Mouse (Mus musculus): ENCODE measurements around the gene Ireb2. TPM values are rescaled to one million over a fixed set of nuclear protein-coding genes. Genes with fewer than 3 reads are reported as not detected.
"Not testable (repeated sequence)": the region's sequence is repeated elsewhere in the genome, so short reads cannot be mapped to it uniquely, and the experiment has no call there.

Ireb2 gene
- 8.9 and 13.4 TPM in 2 replicates for polyA plus RNA-seq (2015; fragmentation: Nextera tagmentation; extraction: Ambion mirVana)

- Histone ChIP-seq H3K4me2 (peak within 1 kb of the TSS; percentile 78), H3K9ac (peak within 1 kb of the TSS; percentile 98), H3K4me3 (replicated peaks) (peak within 1 kb of the TSS; percentile 98), H3K4me1 (replicated peaks) (peaks cover 26% of the 10 kb centered on the region), H3K9me3 (replicated peaks) (no peaks in the 10 kb centered on the region), H3K36me3 (peaks cover 27% of the 10 kb centered on the region), H3K27me3 (no peaks in the 10 kb centered on the region), H3K27ac (peak within 1 kb of the TSS; percentile 95)
- DNase-seq (peak; percentile 98), ATAC-seq (ENCODE audit: low read depth) (peak; percentile 95)
- under 1% methylated on average over 72 of the region's 72 CpGs for WGBS (ENCODE audit: insufficient replicate concordance)
Measured at GRCm38 (mm10) chr9:54863363-54864281, at the start of gene Ireb2. TSS of gene Ireb2 (plus strand) at chr9:54863789.

- no peaks in the 10 kb centered on the region for H3K9me3 ChIP-seq (replicated peaks)
- H3K4me3 ChIP-seq (replicated peaks) = no peak overlapping the region
- no peak overlapping the region for H3K9ac ChIP-seq
- H3K27me3 ChIP-seq = no peaks in the 10 kb centered on the region
- H3K4me2 ChIP-seq = no peak overlapping the region
- DNase-seq = no peak
- no peaks in the 10 kb centered on the region for H3K36me3 ChIP-seq
- H3K27ac ChIP-seq = no peak overlapping the region
- no peaks in the 10 kb centered on the region for H3K4me1 ChIP-seq (replicated peaks)
- no peak for ATAC-seq (ENCODE audit: low read depth)
- WGBS (ENCODE audit: insufficient replicate concordance) = 64% methylated on average over 10 of the region's 10 CpGs
Measured at GRCm38 (mm10) chr9:54816508-54817201, 46.9 kb upstream of the Ireb2 start.

GRCm38 (mm10) chr9:54821442-54822100 lies 42.0 kb upstream of the Ireb2 start:
- DNase-seq = no peak

DNA sequence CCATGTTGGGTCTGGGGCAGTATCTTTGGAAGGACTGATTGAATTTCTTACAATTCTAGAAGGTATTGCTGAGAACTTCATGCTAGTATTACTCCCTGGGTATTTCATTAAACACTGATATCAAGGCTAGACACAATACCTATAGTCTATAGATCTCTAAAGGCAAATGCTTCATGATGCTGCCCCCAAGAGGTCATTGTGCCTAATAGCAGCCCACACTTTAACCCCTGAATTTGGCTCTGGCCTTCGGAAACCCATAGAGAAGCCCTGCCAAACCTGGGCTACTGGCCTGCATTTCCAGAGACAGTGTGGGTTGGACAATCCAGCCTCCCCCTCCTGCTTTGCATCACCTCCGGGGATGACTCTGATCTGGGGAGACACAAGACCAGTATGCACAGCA lies 33.8 kb upstream of the Ireb2 start:
- Histone ChIP-seq H3K4me3 (replicated peaks) (no peak overlapping the region), H3K27ac (no peak overlapping the region), H3K9me3 (replicated peaks) (no peaks in the 10 kb centered on the region), H3K36me3 (no peaks in the 10 kb centered on the region), H3K27me3 (no peaks in the 10 kb centered on the region), H3K9ac (no peak overlapping the region), H3K4me2 (no peak overlapping the region), H3K4me1 (replicated peaks) (no peaks in the 10 kb centered on the region)
- no peak for DNase-seq
- 36% methylated on average over 2 of the region's 2 CpGs for WGBS (ENCODE audit: insufficient replicate concordance)
- ATAC-seq (ENCODE audit: low read depth) = no peak

More at GRCm38 (mm10) chr9:54821442-54822100, 42.0 kb upstream of the Ireb2 start:
- Histone ChIP-seq H3K36me3 (no peaks in the 10 kb centered on the region), H3K27me3 (no peaks in the 10 kb centered on the region), H3K4me2 (no peak overlapping the region), H3K9me3 (replicated peaks) (no peaks in the 10 kb centered on the region), H3K4me1 (replicated peaks) (no peaks in the 10 kb centered on the region), H3K9ac (no peak overlapping the region), H3K27ac (no peak overlapping the region), H3K4me3 (replicated peaks) (no peak overlapping the region)
- WGBS (ENCODE audit: insufficient replicate concordance) = 51% methylated on average over 5 of the region's 5 CpGs
- ATAC-seq (ENCODE audit: low read depth) = no peak

DNA sequence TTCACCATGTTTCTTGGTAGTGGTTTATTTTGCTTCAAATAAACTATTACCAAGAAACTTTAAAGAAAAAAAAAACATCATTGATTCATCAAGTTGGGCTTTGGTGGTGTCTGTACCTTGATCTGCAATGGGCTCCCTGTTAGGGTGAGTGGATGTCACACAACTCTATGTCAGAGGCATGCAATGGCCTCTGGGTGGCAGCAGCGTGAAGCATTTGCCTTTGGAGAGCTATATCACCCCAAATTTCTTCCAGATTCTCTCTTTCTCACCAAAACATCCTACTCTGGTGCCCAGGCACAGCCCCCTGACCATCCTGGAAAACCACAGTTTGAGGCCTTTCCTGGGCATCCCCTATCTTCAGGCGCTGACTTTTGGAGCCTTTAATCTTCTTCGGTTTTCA lies 33.0 kb upstream of the Ireb2 start:
- 37% methylated on average over 3 of the region's 3 CpGs for WGBS (ENCODE audit: insufficient replicate concordance)
- no peak overlapping the region for H3K4me3 ChIP-seq (replicated peaks)
- no peak overlapping the region for H3K9ac ChIP-seq
- H3K4me2 ChIP-seq = no peak overlapping the region
- H3K27me3 ChIP-seq = no peaks in the 10 kb centered on the region
- H3K9me3 ChIP-seq (replicated peaks) = no peaks in the 10 kb centered on the region
- no peaks in the 10 kb centered on the region for H3K36me3 ChIP-seq
- ATAC-seq (ENCODE audit: low read depth) = no peak
- no peaks in the 10 kb centered on the region for H3K4me1 ChIP-seq (replicated peaks)
- H3K27ac ChIP-seq = no peak overlapping the region
- DNase-seq = peak; percentile 10

- Histone ChIP-seq H3K27ac (no peak overlapping the region), H3K9ac (no peak overlapping the region), H3K4me1 (replicated peaks) (no peaks in the 10 kb centered on the region), H3K4me2 (no peak overlapping the region), H3K4me3 (replicated peaks) (no peak overlapping the region), H3K9me3 (replicated peaks) (no peaks in the 10 kb centered on the region), H3K27me3 (no peaks in the 10 kb centered on the region), H3K36me3 (no peaks in the 10 kb centered on the region)
- DNase-seq (no peak), ATAC-seq (ENCODE audit: low read depth) (no peak)
- 45% methylated on average over 1 of the region's 1 CpGs for WGBS (ENCODE audit: insufficient replicate concordance)
Measured at GRCm38 (mm10) chr9:54833831-54834230, 29.8 kb upstream of the Ireb2 start.

DNA sequence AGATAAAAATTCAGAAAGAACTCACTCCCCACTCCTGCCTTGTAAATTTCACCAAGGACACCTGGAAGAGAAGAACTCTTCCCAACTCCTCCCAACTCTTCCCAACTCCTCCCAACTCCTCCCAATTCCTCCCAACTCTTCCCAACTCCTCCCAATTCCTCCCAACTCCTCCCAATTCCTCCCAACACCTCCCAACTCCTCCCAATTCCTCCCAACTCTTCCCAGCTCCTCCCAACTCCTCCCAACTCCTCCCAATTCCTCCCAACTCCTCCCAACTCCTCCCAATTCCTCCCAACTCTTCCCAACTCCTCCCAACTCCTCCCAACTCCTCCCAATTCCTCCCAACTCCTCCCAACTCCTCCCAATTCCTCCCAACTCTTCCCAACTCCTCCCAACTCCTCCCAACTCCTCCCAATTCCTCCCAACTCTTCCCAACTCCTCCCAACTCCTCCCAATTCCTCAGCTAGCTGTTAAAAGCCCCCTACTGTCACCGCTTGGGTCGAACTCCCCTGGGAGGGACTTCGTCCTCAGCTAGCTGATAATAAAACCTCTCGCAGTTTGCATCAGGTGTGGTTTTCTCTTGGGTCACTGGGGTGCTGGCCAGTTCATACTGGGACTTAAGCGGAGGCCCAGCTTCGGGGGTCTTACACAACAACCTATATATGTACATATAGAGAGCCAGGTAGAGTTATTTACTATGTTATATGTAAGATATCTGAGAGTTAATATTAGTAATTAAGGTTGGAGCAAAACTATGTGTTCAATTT lies 27.5 kb upstream of the Ireb2 start:
- H3K27ac ChIP-seq; H3K4me2 ChIP-seq; ATAC-seq (ENCODE audit: low read depth); H3K27me3 ChIP-seq; DNase-seq; H3K4me3 ChIP-seq (replicated peaks); H3K9me3 ChIP-seq (replicated peaks); H3K9ac ChIP-seq; H3K4me1 ChIP-seq (replicated peaks); H3K36me3 ChIP-seq: not testable (repeated sequence)
- WGBS (ENCODE audit: insufficient replicate concordance) = 65% methylated on average over 6 of the region's 6 CpGs

- no peaks in the 10 kb centered on the region for H3K36me3 ChIP-seq
- no peak overlapping the region for H3K4me3 ChIP-seq (replicated peaks)
- DNase-seq = no peak
- H3K4me1 ChIP-seq (replicated peaks) = no peaks in the 10 kb centered on the region
- H3K4me2 ChIP-seq = no peak overlapping the region
- no peaks in the 10 kb centered on the region for H3K27me3 ChIP-seq
- WGBS (ENCODE audit: insufficient replicate concordance) = 56% methylated on average over 7 of the region's 7 CpGs
- H3K9ac ChIP-seq = no peak overlapping the region
- no peak for ATAC-seq (ENCODE audit: low read depth)
- no peak overlapping the region for H3K27ac ChIP-seq
- no peaks in the 10 kb centered on the region for H3K9me3 ChIP-seq (replicated peaks)
Measured at GRCm38 (mm10) chr9:54837835-54838234, 25.8 kb upstream of the Ireb2 start.

DNA sequence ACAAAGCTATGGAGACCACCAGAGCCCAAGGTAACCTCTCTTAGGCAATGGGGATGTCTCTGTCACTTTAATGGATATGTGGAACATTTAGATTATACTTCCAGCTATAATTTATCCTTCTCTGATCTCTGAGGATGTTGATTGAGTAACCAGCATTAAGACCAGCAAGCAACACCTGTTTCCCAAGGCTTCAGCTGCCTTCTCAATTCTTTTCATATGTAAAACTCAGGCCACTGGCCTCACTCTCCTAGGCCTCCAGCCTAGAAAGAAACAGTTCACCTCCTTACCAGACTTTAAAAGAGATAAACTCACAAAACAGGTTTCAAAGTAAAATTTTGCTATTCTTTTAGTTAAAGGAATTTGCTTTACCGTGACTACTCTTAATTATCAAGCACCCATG lies 23.4 kb upstream of the Ireb2 start:
- Histone ChIP-seq H3K4me1 (replicated peaks) (no peaks in the 10 kb centered on the region), H3K36me3 (no peaks in the 10 kb centered on the region), H3K9me3 (replicated peaks) (no peaks in the 10 kb centered on the region), H3K9ac (no peak overlapping the region), H3K4me3 (replicated peaks) (no peak overlapping the region), H3K27me3 (no peaks in the 10 kb centered on the region), H3K27ac (no peak overlapping the region), H3K4me2 (no peak overlapping the region)
- DNase-seq (no peak), ATAC-seq (ENCODE audit: low read depth) (no peak)
- WGBS (ENCODE audit: insufficient replicate concordance) = 80% methylated on average over 1 of the region's 1 CpGs

DNA sequence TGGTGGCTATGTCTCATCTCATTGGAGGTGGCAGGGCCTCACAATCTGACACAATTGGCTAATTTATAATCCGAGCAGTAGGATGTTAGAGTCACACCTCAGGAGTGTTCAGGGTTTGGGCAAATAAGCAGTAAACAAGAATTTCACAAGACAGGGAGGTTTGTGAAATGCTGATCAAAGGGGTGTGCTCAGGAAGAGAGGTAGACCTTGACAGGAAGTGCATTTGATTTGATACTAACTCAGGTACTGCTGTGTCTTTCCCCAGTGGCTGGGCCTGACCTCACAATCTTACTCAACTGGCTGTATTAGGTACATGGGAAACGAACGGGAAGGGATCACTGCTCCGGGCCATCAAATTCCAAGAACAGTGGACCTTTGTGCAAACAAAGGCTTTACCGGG lies 21.3 kb upstream of the Ireb2 start:
- H3K27ac ChIP-seq = no peak overlapping the region
- no peak overlapping the region for H3K9ac ChIP-seq
- H3K4me3 ChIP-seq (replicated peaks) = no peak overlapping the region
- no peaks in the 10 kb centered on the region for H3K9me3 ChIP-seq (replicated peaks)
- H3K27me3 ChIP-seq = no peaks in the 10 kb centered on the region
- no peaks in the 10 kb centered on the region for H3K4me1 ChIP-seq (replicated peaks)
- WGBS (ENCODE audit: insufficient replicate concordance) = 61% methylated on average over 5 of the region's 5 CpGs
- no peak for ATAC-seq (ENCODE audit: low read depth)
- no peak for DNase-seq
- H3K4me2 ChIP-seq = no peak overlapping the region
- H3K36me3 ChIP-seq = no peaks in the 10 kb centered on the region

DNA sequence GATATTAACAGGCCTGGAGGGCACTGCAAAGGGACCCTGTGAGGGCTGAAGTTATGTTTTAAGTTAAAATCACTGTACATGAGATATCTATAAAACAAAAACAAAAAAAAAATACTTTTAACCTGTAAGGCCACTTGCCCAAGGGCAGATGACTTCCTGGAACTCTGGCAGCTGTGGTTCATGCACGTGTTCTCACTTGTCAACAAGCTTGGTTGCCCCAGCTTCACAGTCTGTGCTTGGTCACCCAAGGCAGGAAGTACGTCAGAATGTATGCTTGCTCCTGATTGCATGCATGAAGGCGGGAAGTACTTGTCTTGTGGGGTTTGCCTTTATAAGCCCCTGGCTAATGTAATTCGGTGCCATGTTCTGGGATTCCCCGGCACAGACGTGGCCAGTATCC lies 19.7 kb upstream of the Ireb2 start:
- 54% methylated on average over 6 of the region's 6 CpGs for WGBS (ENCODE audit: insufficient replicate concordance)

More for the DNA sequence above, 19.7 kb upstream of the Ireb2 start:
- no peak overlapping the region for H3K4me3 ChIP-seq (replicated peaks)
- H3K4me1 ChIP-seq (replicated peaks) = no peaks in the 10 kb centered on the region
- no peaks in the 10 kb centered on the region for H3K9me3 ChIP-seq (replicated peaks)
- no peak overlapping the region for H3K4me2 ChIP-seq
- H3K27me3 ChIP-seq = no peaks in the 10 kb centered on the region
- no peak for DNase-seq
- H3K27ac ChIP-seq = no peak overlapping the region
- no peak for ATAC-seq (ENCODE audit: low read depth)
- H3K36me3 ChIP-seq = no peaks in the 10 kb centered on the region
- no peak overlapping the region for H3K9ac ChIP-seq
